Mouse (Mus musculus) adrenal gland, postnatal 10 days (tissue): Measurements from ENCODE around the gene Hoxd3. TPM values are rescaled to one million over a fixed set of nuclear protein-coding genes. Genes with fewer than 3 reads are reported as not detected.
A peak's percentile ranks its signal among the peaks of the same experiment; 100 is the strongest.

ENCODE experiments used
- DNase-seq: peaks from one replicate; pipeline ENCODE4 v3.0.0; 2021; ENCODE audit warnings: mixed read lengths
- total RNA-seq, 2 experiments: library from RNA; stranded (reverse); gene quantifications; 2 replicates each; pipeline ENCODE4 v1.2.3; 2021

The Hoxd3 gene
- total RNA-seq, 2 experiments from 2014 or later = 0.33 to 0.42 TPM

- peak; percentile 78 for DNase-seq
Observed at GRCm38 (mm10) chr2:74705467-74706089, 6.1 kb upstream of the Hoxd3 start.

GRCm38 (mm10) chr2:74706393-74706960 is 5.2 kb upstream of the Hoxd3 start:
- DNase-seq = no peak

GRCm38 (mm10) chr2:74707599-74707998 is 4.1 kb upstream of the Hoxd3 start:
- DNase-seq = peak; percentile 3

GRCm38 (mm10) chr2:74708676-74709075 is 3.1 kb upstream of the Hoxd3 start:
- peak; percentile 60 for DNase-seq

GRCm38 (mm10) chr2:74709465-74710419 is 2.0 kb upstream of the Hoxd3 start:
- DNase-seq = peak; percentile 4

DNA sequence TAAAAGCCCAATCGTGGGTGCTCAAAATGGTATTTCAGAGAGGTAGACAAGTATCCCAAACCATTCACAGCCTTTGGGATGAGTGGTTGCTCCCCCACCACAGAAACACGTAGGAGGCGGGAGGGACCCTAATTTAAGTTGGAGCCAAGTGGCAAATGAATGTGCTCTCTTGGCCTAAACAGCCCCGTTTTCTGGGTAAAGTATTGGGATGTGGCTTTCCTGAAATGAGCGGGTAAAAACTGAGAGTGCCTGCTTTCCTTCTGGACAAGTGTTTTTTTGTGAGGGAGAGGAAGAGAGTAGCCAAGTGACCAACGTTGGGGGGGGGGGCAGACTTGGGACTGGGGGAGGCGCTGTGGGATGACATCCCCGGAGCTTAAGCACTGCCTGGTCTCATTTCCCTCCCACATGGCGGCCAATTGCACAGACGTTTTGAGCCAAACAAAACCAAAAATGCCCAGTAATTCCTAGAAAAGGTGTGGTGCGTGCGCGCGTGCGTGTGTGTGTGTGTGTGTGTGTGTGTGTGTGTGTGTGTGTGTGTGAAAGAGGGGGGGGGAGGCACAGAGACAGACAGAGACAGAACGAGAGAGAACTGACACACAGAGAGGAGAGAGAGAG is 691 bp upstream of the Hoxd3 start:
- DNase-seq = peak; percentile 44

DNA sequence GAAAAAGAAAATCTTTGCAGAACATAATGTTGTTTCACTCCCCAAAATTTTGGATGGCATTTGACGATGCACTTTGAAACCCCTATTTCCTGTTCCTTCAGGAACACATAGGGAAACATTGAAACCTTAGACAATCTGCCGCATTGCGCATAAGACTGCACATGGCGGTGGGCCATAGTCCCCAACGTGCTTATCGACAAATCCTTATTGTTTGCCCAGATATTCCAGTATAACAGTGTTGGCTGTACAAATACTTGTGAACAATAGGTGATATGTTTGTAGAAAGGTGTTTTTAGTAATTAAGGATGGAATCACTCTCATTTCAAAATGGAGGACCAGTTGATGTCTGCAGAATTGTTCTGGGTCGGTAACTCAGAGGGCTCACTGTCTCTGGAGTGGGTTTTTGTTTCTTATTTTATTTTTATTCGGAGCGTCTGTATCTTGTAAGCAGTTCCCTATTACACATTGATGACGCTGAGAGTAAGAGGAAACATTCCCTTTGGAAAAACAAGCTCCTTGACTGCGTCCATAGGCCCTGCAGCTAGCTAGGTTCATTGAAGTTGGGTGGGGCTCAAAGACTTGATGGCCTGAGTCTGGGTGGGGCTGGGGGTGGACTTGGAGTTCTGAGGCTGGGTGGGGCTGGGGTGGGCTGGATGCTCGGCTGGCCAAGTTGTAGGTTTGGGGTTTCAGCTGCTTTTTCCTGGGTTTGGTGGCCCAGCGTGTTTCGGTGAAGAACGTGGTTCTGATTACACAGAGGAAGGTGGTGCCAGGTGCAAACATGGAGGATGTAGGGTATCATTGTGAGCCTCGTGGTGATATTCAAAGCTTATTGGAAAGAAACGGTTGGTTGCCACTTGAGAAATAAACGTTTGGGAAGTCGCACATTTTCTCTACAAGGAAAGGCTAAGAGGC is 1.8 kb downstream of the Hoxd3 start:
- DNase-seq = peak; percentile 6

GRCm38 (mm10) chr2:74714156-74714789 is 2.5 kb downstream of the Hoxd3 start:
- peak; percentile 32 for DNase-seq

DNA sequence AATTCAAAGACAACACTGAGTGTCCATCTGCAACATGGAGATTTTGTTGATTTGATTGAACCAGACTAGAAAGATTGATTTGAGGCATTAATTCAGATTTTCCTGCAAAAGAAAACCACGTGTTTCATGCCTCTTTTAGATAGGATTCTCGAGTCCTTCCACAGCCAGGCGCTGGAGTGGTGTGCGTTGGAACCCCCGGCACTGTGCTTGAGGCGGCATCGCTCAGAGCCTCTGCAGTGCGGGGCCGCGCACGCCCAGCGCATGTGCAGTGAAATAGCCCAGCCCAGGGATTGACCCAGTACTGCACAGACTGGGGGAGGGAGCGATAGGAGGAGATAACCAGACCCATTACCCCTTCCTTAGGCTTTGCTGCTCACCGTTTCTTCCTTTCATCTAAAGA is 3.2 kb downstream of the Hoxd3 start:
- DNase-seq = peak; percentile 75

DNA sequence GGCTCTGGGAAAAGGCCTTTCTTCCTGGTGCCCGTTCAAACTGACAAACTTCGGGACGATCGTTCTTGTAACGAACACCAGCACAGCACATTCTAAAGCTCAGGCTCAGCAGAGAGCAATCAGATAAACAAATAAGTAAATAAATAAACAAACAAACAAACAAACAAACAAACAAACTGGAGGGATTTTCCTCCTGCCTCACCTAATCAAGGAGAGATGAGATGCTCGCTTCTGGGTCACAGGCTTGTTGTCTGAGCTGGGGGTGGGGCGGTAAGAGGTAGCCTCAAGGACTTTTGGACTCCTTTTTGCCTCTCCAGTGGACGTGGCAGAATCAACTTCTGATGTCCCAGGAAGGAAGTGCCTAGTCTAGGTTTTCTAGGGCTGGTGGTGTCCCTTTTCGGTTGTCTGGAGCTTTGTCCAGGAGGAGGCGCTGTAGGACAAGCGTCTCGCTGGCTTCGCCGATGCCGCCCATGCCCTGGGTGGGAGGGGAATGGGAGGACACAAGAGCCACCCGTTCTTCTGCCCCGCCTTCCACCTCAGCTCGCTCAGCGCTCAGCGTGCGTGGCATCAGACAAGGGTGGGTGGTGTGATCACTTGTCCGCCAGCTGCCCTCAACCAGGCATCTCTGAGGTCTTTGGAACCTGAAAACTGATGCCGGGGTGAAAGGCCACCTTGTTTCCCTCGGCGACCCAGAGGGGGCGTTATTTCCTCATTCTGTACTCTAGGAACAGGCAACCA is 3.9 kb downstream of the Hoxd3 start:
- peak; percentile 97 for DNase-seq

GRCm38 (mm10) chr2:74720384-74720783 is 8.7 kb downstream of the Hoxd3 start:
- no peak for DNase-seq

DNA sequence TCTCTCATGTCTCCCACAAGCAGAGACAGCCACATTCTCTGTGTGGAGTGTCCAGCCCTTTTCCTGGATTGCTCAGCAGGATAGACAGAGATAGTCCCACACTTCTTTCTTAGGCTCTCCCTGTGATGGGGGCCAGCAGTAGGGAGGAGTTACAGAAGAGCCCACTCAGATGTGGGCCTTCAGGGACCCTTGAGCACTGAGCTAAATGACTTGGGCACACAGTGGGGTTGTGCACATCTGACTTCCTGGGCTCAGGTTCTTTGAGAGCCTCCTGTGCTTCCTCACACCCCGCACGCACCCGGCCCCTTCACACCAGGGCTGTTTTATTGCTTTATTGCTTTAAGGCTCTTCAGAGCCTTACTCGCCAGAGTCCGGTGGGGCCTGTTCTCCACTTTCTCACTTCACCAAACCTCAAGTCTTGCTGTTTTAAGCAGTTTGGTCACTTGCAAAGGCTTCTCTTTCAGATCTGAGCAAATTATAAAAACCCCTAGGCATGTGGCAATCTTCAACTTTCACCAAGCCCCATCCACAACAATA is 9.3 kb downstream of the Hoxd3 start:
- DNase-seq = no peak

- DNase-seq = no peak
Observed at GRCm38 (mm10) chr2:74721882-74722281, 10.2 kb downstream of the Hoxd3 start.

DNA sequence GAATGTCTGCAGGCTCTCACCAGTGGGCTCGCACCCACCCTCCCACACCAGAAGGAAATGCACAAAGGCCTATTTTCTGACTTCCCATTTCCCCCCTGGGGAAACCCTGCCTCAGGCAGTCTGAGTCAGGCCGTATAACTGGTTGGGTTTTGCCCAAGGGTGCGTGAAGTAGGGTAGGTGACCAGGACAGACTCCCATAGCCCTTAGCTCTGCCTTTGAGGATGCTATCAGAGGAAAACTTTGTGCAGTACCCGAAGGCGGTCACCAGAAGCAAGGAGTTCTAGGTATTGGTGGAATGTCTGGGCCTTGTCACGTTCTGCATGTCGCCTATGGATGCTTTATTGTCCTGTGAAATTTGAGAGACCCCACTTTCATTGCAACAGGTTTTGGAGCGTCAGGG is 11.2 kb downstream of the Hoxd3 start:
- DNase-seq = no peak

DNA sequence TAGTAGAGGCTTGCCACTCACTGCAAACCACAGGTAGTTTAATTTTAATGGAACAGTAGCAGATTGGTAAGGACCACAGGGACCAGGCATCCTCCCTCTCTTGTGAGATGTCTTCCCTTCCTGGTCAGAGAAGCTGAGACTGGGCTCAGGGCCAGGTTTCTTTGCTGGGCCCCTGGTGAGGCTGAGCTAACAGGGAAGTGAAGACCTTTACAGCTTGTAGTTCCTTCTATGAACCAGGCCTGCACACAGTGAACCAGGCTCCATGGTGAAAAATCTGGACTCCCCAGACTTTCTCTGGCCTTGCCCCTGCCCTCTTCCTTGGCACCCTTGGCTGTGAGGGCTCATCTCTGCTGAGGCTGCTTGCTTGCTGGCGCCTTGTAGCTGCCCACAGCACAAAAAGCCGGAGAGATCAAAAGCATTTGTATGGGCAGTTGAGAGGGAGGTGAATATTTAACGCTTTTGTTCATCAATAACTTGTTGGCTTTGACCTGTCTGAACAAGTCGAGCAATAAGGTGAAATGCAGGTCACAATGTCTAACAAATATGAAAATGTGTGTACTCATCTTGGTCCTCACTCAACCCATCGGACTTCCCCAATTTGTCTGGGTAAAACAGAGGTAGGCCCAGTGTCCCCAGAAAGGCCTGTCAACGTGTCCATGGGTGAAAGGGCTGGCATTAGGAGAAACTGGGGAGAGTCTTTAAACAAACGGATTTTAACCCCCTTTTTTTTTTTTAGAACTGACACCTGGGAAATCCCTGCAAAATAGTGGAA is 12.7 kb downstream of the Hoxd3 start:
- DNase-seq = peak; percentile 40

- DNase-seq = no peak
Observed at GRCm38 (mm10) chr2:74725171-74725570, 13.4 kb downstream of the Hoxd3 start.

- peak; percentile 66 for DNase-seq
Observed at GRCm38 (mm10) chr2:74726551-74726950, 14.8 kb downstream of the Hoxd3 start, which contains the start of gene Gm28230. Gene Gm28230 (plus strand): TSS chr2:74726728.

DNA sequence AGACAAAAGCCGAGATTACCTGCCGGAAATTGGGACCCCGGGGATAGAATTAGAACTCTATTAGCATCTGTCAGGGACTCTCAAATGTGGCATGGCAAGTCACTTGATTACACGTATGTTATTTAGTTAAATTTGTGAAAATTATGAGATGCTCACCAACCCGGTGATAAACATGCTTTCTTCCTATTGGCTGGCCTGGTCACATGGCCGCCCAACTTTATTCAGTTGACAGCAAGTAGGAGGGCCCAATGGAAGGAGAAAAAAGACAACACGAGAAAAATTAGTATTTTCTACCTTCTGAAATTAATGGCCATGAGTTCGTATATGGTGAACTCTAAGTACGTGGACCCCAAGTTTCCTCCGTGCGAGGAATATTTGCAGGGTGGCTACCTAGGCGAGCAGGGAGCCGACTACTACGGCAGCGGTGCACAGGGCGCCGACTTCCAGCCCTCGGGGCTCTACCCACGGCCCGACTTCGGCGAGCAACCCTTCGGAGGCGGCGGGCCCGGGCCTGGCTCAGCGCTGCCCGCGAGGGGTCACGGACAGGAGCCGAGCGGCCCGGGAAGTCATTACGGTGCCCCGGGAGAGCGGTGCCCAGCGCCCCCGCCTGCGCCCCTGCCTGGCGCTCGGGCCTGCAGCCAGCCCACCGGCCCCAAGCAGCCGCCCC is 15.4 kb downstream of the Hoxd3 start:
- DNase-seq = no peak
